Mouse (Mus musculus) lung, adult 2 months (tissue): Measurements from ENCODE around the gene Plppr1.

Experiments used
- CTCF ChIP-seq: fragments of 200-500 bp; IDR thresholded peaks from 2 replicates; pipeline ENCODE4 v1.5.1; 2011; ENCODE audit warnings: mild to moderate bottlenecking, low read length, control low read depth; ENCODE audit not compliant: insufficient read depth
- POLR2A ChIP-seq: fragments of 200-500 bp; IDR thresholded peaks from 2 replicates; pipeline ENCODE4 v1.6.1; 2011; ENCODE audit warnings: low read depth, mild to moderate bottlenecking, control low read depth, low read length, borderline replicate concordance; ENCODE audit errors: extremely low read depth

DNA sequence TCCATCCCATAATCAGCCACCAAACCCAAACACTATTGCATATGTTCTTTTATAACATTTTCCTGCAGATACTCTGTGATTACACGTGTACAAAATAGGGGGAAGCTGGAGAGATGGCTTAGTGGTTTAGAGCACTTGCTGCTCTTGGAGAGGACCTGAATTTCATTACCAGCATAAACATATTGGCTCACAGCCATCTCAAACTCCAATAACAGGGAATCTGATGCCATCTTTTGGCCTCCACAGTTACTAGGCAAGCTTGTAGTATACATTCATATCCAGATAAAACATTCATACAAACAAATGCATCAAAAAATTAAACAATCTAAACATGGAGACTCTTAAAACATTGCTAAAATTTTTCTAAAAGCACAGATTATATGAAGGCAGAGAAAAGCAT is 240.5 kb downstream of the Plppr1 start:
- TF ChIP-seq CTCF (no peak), POLR2A (no peak)
